Mouse (Mus musculus) embryo, embryonic 11 days (tissue): ENCODE data around the gene Mpst.

Experiments
- DNase-seq: peaks from one replicate; pipeline ENCODE4 v3.0.0-alpha.2; 2015

The Mpst gene

GRCm38 (mm10) chr15:78405098-78405497 lies 1.1 kb upstream of the Mpst start:
- no peak for DNase-seq

DNA sequence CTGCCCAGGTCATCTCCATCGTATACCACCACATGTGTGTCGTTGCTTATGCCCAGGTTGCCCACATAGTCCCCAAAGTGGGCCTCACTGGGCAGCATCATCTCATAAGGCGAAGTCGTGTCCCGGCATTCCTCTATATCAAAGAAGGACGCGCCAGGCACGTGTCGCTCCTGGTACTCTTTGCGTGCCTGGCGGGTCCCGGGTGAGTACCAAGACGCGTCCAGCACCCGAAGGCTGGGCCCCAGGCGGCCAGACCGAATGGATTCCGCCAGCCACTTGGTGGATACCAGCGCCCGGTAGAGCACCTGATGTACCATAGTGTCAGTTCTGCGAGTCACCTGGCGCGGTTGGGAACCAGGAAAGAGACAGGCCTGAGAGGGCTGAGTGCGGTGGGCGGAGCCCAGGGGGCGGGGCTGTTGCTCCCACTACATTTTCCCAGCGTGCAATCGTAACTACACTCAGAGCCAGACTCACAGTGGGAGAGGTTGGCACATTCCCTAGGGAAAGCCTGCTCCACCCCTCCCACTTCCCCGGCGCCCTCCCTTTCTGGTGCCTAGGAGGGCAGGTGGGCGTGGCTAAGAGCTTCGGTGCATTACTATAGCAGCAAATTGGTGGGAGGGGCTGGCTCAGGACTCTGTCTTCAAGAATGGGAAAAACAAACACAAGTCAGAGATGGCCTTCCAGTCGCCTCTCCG lies 552 bp upstream of the Mpst start, which contains the start of gene Tst:
Tst (minus strand) TSS at position 391 of the 695 bp plus-strand sequence.
- DNase-seq: peak; percentile 90

DNA sequence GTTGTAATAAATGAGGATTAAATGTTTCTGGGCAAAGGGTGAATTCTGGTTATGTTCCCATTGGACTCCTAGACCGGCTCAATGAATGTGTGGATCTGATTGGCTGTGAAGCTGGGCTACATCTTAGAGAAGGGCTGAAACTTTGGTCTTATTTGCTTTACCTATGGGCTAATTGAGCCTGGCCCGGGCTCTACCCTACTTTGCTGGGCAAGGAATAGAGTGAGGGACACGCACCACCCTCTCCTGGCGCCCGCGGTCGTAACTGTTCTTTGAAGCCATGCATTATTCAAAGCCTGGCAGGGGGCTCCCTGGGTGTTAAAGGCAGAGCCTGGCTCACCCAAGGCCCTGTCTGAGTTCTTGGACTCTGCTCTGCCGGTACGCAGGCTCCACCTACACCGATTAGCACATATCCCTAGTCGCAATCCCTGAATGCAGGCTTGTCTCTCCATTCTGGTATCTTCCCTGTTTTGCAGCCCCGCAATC lies 3.4 kb downstream of the Mpst start:
- no peak for DNase-seq

GRCm38 (mm10) chr15:78413083-78413718 lies 7.0 kb downstream of the Mpst start:
- no peak for DNase-seq

DNA sequence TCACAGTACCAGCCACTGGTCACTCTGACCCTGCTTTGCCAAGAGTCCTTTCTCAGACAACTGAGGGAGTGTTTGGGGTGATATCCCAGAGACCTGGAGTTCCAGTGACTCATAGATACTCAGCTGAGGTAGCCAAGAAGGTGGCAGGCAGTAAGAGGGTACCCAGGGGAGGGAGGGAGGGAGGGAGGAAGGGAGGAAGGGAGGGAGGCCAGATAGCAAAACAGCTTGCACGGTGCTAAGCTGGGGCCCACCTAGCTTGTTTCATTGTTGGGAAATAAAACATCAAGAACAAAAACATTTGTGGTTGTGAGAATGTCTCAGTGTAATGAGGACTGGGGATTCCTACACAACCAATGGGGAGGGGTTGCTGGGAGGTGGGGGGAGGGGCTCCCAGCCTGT lies 7.5 kb downstream of the Mpst start:
- no peak for DNase-seq

- DNase-seq: no peak
These were observed 7.9 kb downstream of the Mpst start for GRCm38 (mm10) chr15:78414157-78414556.

DNA sequence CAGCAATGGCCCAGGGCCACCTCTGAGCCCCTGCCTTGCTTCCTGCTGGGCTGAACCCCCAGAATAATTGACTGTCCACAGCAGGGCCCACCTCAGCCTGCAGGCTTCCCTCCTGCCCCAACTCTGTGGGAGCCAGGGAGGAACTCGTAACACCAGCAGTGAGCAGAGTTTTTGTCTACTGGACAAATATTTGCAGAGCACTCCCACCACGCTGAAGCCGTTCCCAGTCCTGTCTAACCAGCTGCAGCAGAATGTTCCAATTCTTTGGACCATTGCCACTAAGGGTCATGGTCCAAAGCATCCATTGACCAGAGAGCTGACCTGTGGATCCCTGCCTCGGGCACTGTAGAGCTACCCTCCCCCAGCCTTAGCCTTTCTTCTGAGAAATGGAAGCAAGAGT lies 10.7 kb downstream of the Mpst start:
- DNase-seq: no peak

GRCm38 (mm10) chr15:78420395-78420794 lies 14.2 kb downstream of the Mpst start:
- no peak for DNase-seq

DNA sequence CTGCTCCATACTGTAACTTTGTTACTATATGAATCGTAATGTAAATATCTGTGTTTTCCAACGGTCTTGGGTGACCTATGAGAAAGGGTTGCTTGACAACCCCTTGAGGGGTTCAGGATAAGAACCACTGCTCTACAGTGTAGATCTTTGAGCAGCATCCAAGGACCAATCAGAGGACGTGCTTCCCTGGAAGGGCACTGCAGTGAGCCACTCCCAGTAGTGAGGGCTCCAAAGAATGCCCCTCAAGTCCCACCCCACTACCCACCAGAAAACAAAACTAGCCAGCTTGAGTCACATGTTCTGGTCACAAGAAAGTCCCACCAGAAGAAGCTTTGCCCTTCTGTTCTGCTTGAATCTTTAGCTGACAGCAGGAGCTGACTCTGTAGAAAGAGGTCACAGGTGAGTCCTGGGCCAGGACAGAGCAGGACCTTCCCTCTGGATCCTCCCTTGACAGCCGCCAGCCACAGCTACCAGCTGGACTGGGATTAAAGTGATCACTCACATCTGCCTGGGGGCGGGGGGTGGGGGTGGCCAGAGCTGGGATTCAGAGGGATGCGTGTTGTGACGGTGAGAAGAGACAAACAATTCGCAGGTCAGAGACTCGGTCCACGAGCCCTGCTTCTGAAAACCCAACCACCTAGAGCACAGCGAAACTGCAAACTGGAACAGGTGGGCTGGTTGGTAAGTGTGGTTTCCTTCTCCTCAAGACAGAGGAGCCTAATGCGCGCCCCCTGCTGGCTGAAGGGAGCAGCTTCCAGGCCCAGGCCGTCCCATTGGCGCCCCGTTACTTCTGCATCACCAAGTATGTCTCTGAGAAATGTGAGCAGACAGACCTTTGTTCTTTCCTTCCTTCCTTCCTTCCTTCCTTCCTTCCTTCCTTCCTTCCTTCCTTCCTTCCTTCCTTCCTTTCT lies 16.1 kb downstream of the Mpst start:
- DNase-seq: peak; percentile 89

- DNase-seq: no peak
These were observed 18.3 kb downstream of the Mpst start for GRCm38 (mm10) chr15:78424507-78424906.

- no peak for DNase-seq
These were observed 19.0 kb downstream of the Mpst start for GRCm38 (mm10) chr15:78425230-78425629.

GRCm38 (mm10) chr15:78428391-78429138 lies 22.3 kb downstream of the Mpst start, which contains the start of gene Kctd17:
Gene Kctd17, plus strand, starts transcription at chr15:78428564.
- DNase-seq: peak; percentile 92

DNA sequence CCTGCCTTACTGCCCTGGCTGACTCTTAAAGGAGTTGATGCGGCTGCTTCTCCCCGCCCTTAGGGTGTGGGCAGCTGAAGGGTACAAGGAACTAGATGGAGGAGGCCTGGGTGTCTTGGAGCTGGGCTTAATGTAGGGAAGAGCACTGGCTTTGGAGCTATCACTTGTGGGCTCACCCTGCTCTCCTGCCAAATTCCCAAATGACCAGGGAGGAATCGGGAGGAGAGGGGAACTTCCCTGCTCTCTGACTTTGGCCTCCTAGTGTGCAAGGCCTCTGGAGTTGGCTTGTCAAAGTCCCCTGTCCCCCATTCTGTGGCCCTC lies 22.9 kb downstream of the Mpst start:
- no peak for DNase-seq

- DNase-seq: no peak
These were observed 23.8 kb downstream of the Mpst start for GRCm38 (mm10) chr15:78429871-78430622.

- no peak for DNase-seq
These were observed 24.7 kb downstream of the Mpst start for GRCm38 (mm10) chr15:78430874-78431273.

DNA sequence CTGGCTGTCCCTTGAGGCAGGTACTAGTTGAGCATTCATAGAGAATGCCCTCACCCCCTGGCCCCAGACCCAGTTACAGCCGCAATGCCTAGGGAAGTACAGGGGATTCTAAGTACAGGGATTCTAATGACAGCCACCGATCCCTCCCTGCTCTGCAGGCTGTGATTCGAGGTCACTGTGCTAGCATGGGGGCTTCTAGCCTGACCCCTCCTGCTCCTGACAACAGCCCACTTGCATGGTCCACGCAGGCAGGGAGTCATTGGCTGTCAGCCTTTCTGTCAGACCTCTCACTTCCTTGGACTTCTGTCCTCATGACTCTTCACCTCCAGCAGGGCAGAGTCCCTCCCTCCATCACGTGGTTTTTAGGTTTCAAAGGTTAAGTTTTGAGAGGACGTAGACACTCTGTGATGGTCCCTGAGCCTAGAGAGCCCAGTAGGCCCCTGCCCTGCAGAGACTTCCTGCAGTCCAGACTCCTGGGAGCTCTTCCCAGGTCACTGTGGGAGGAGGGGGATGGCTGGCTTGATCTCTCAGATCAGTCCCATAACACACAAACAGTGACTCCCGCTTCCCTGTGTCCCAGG lies 25.4 kb downstream of the Mpst start:
- DNase-seq: no peak

DNA sequence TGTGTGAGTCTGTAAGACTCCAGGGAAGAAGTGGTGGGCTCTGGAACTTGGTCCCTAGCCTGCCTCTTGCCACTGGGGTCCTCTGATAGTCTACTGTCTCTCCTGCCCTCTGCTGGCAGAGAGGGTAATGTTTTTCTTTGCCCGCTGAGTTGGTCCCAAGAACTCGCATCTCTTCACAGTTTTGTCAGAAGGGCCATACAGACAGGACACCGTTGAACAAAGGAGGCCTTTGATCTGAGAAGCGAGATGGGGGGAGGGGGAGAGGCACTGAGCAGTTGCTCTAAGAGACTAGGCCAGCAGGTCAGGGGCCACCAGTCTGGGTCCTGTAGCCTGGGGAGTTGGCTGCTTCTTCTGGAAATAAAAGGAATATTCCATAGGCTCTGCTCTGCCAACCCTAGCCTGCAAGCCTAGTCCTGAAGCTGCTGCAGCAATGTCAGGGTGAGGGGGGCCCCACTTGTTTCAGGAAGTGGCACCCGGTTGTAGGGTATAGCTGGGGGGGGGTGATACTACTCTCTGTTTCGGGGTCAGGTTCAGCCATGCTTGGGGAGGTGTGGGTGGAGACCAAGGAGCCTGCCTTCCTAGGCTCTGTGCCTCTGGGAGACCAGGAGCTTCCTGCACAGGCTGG lies 28.8 kb downstream of the Mpst start:
- DNase-seq: peak; percentile 77

- no peak for DNase-seq
These were observed 29.5 kb downstream of the Mpst start for GRCm38 (mm10) chr15:78435681-78436080.

DNA sequence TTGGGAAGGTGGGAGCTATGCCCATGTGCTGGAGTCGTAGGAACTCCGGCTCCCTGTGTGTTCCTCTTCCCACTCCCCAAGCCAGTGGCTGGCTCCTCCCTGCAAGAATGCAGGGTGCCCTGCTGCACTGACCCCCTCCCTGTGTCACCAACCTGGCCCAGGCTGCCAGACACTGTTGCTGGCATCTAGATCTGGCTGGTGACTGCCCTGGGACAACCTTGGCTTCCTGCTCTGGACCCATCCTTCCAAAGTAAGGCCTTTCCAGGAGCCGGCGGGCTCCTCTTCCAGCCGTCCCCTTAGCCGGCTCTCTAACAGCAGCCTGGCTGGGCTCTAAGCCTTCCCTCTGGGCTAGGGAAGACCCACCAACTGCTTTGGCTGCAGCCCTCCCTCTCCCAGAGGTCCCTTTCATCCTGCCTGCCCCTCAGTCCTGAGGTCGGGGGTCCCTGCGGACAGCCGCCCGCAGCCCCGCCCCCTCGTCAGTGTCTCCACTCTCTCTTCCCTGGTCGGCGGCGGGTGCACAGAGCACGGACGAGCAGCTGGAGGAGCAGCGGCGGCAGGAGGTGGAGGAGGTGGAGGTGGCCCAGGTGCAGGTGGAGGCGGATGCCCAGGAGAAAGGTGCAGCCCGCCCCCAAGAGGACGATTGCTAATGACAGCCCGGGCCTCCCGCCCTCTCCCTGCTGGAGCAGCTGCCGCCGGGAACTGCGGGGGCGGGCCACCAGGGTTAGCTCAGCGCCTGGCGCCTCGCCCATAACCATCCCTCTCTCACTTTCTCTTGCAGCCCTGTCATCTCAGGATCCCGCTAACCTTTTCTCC lies 30.4 kb downstream of the Mpst start:
- DNase-seq: peak; percentile 79
